Mouse (Mus musculus): ENCODE measurements at regions not wholly inside any gene's neighbourhood (a gene's known extent, or its start where the extent isn't known, plus 50 kb on each side); places are given as distances from the start of the nearest gene placed in this dataset.
A peak's percentile ranks its signal among the peaks of the same experiment; 100 is the strongest.

DNA sequence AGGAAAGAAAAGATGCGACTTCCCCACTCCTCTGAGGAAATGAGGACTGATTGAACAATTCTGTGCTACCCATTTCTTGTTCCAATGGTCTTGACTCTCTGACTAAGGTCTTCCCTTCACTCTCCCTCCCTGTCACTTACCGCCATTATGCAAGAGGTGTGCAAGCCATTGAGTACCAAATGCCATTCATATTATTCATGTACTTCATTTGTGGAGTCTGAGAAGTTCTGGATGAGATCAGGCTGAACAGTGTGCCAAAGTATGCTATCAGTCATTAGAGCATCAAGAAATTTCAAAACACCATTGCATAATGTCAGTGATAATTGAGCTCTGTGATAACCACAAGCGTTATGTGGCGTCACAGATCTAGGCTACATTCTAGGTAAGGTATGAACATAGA, 229.1 kb upstream of the Marcks start:
- no peaks in the 10 kb centered on the region for H3K9me3 ChIP-seq (ENCODE audit: low read length)
- H3K4me1 ChIP-seq (ENCODE audit: insufficient read depth): no peaks in the 10 kb centered on the region
- H3K27me3 ChIP-seq (ENCODE audit: insufficient read depth, low read length): no peaks in the 10 kb centered on the region
- TF ChIP-seq CTCF (IDR thresholded peaks at IDR 0.05; ENCODE audit: low read depth) (no peak), EP300 (IDR thresholded peaks at IDR 0.05; ENCODE audit: low read depth) (no peak)
- no peak overlapping the region for H3K9ac ChIP-seq (replicated peaks)
- no peak overlapping the region for H3K4me3 ChIP-seq (ENCODE audit: low read depth, low read length)
- no peak overlapping the region for H3K4me2 ChIP-seq (ENCODE audit: low read depth, low read length)
- WGBS (ENCODE audit: insufficient replicate concordance): 81% methylated on average over 4 of the region's 4 CpGs
- no peaks in the 10 kb centered on the region for H3K36me3 ChIP-seq (replicated peaks; ENCODE audit: insufficient read depth, low read length)
- H3K27ac ChIP-seq (ENCODE audit: low read depth): no peak overlapping the region
- no peak for DNase-seq
- ATAC-seq: no peak

DNA sequence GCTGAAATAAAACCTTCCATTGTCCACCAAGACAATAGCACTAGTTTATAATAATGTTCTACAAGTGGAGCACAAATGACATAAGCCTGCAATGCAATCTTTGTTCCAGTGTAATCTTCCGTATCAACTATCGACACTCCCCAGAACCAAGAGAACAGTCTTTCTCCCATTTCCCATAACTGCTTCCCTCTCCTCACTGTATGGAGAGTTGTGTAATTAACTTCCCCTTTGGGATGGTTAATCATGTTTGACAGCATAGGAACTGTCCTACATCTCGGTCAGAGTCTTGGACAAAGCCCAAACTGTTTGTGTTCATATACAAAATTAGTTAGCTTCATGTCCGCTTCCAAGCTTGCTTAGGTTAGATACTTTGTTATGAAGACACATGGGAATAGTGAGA, 225.8 kb upstream of the Marcks start:
- no peak for ATAC-seq
- TF ChIP-seq CTCF (IDR thresholded peaks at IDR 0.05; ENCODE audit: low read depth) (no peak), EP300 (IDR thresholded peaks at IDR 0.05; ENCODE audit: low read depth) (no peak)
- Histone ChIP-seq H3K9me3 (ENCODE audit: low read length) (no peaks in the 10 kb centered on the region), H3K4me3 (ENCODE audit: low read depth, low read length) (no peak overlapping the region), H3K36me3 (replicated peaks; ENCODE audit: insufficient read depth, low read length) (no peaks in the 10 kb centered on the region), H3K9ac (replicated peaks) (no peak overlapping the region), H3K4me2 (ENCODE audit: low read depth, low read length) (no peak overlapping the region), H3K27me3 (ENCODE audit: insufficient read depth, low read length) (no peaks in the 10 kb centered on the region), H3K4me1 (ENCODE audit: insufficient read depth) (no peaks in the 10 kb centered on the region), H3K27ac (ENCODE audit: low read depth) (no peak overlapping the region)
- 40% methylated on average over 4 of the region's 4 CpGs for WGBS (ENCODE audit: insufficient replicate concordance)
- DNase-seq: no peak

DNA sequence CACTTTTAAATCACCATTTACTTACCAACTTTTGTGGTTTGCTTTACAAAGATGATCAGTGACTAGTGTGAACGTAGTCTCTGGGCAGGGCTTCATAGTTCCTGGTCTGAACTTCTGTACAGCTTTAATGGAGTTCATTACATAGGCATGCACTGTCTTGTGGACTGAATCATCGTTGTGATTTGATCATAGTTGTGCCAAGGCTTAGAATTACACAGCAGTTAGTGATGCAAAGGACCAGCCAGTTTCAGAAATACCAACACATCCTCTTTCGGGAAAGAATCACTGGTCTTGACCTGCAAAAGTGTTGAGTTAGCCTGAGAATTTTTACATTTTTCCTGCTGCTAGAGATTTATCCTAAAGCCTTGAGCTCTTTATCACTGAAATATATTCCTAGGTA, 222.3 kb upstream of the Marcks start:
- H3K9ac ChIP-seq (replicated peaks): no peak overlapping the region
- no peaks in the 10 kb centered on the region for H3K9me3 ChIP-seq (ENCODE audit: low read length)
- no peaks in the 10 kb centered on the region for H3K36me3 ChIP-seq (replicated peaks; ENCODE audit: insufficient read depth, low read length)
- no peak for DNase-seq
- no peak overlapping the region for H3K4me2 ChIP-seq (ENCODE audit: low read depth, low read length)
- no peak overlapping the region for H3K4me3 ChIP-seq (ENCODE audit: low read depth, low read length)
- no peak for TF ChIP-seq CTCF (IDR thresholded peaks at IDR 0.05; ENCODE audit: low read depth)
- no peak for TF ChIP-seq EP300 (IDR thresholded peaks at IDR 0.05; ENCODE audit: low read depth)
- WGBS (ENCODE audit: insufficient replicate concordance): 75% methylated on average over 3 of the region's 3 CpGs
- no peaks in the 10 kb centered on the region for H3K27me3 ChIP-seq (ENCODE audit: insufficient read depth, low read length)
- H3K27ac ChIP-seq (ENCODE audit: low read depth): no peak overlapping the region
- no peak for ATAC-seq
- H3K4me1 ChIP-seq (ENCODE audit: insufficient read depth): peaks cover 6% of the 10 kb centered on the region

DNA sequence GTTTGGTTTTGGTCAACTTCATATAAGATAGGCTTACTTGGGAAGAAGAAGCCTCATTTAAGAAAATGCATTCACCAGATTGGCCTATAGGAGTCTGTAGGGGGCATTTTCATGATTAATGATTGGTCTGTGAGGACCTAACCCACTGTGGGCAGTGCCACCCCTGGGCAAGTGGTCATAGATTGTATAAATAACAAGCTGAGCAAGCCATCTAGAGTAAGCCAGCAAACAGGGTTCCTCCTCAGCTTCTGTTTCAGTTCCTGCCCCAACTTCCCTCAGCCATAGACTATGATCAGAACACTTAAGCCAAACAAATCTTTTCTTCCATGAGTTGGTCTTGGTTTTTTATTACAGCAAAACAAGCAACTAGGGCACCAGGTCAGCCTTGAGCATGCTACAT, 220.2 kb upstream of the Marcks start:
- no peaks in the 10 kb centered on the region for H3K9me3 ChIP-seq (ENCODE audit: low read length)
- no peak overlapping the region for H3K4me3 ChIP-seq (ENCODE audit: low read depth, low read length)
- no peaks in the 10 kb centered on the region for H3K36me3 ChIP-seq (replicated peaks; ENCODE audit: insufficient read depth, low read length)
- DNase-seq (no peak), ATAC-seq (no peak)
- H3K4me2 ChIP-seq (ENCODE audit: low read depth, low read length): no peak overlapping the region
- H3K9ac ChIP-seq (replicated peaks): no peak overlapping the region
- TF ChIP-seq EP300 (IDR thresholded peaks at IDR 0.05; ENCODE audit: low read depth) (no peak), CTCF (IDR thresholded peaks at IDR 0.05; ENCODE audit: low read depth) (no peak)
- peak overlapping the region; percentile 29; the same call in 1 of the 2 replicates for H3K27ac ChIP-seq (ENCODE audit: low read depth)
- peaks cover 6% of the 10 kb centered on the region for H3K4me1 ChIP-seq (ENCODE audit: insufficient read depth)
- no peaks in the 10 kb centered on the region for H3K27me3 ChIP-seq (ENCODE audit: insufficient read depth, low read length)

DNA sequence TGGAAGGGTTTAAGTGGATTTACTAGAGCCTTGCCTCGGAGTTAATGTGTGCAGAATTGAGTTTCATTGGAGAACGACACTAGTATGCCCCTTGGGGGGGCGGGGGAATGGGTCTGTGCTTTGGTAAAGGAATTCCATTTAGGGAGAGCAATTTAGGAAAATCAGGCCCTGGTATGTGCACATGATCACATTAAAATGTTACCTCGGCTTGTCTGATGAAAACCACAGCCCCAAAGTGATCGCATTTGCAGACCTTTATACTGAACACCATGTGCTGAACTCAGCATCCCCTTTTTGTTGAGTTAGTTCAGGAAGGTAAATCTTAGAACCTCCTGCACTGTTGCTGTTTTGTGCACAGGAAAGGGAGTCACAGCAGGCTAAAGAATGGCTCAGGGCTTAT, 219.6 kb upstream of the Marcks start:
- no peak overlapping the region for H3K27ac ChIP-seq (ENCODE audit: low read depth)
- WGBS (ENCODE audit: insufficient replicate concordance): 82% methylated on average over 5 of the region's 5 CpGs
- no peak overlapping the region for H3K4me2 ChIP-seq (ENCODE audit: low read depth, low read length)
- H3K27me3 ChIP-seq (ENCODE audit: insufficient read depth, low read length): no peaks in the 10 kb centered on the region
- no peak for ATAC-seq
- H3K4me3 ChIP-seq (ENCODE audit: low read depth, low read length): no peak overlapping the region
- H3K36me3 ChIP-seq (replicated peaks; ENCODE audit: insufficient read depth, low read length): no peaks in the 10 kb centered on the region
- no peak for TF ChIP-seq CTCF (IDR thresholded peaks at IDR 0.05; ENCODE audit: low read depth)
- no peak for TF ChIP-seq EP300 (IDR thresholded peaks at IDR 0.05; ENCODE audit: low read depth)
- no peaks in the 10 kb centered on the region for H3K9me3 ChIP-seq (ENCODE audit: low read length)
- no peak for DNase-seq
- H3K4me1 ChIP-seq (ENCODE audit: insufficient read depth): peaks cover 6% of the 10 kb centered on the region
- no peak overlapping the region for H3K9ac ChIP-seq (replicated peaks)

DNA sequence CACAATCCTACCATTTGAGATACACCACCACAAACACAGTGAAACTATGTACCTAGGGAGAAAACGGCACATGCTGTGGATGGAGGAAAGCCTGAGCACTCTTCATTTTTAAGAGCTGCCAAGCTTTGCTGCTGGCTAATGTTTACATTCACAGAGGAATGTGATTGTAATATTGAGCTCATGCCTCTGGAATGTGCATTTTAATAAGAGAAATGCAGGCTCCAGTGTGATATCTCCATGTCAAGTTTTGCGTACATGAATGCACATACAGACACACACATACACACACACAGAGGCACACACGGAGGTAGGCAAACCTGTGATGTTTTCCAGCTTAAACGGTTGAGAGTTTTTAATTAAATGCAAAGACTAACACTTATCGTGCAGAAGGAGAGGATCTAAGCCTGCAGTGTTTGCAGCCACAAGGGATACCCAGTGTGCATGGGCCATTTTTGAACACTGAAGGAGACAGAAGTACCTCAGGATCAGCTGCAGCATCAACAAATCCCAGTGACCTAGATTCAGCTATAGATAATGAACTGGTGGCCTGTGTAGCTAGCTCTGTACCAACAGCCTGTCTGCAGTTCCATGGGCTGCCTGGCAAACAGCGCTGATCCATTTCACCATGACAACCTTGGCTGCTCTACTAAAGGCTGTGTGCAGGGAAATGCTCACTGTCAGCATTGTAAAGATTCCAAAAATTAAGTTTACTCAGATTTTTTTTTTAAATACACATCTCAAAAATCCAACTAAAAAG, 218.8 kb upstream of the Marcks start:
- peak; percentile 80 for ATAC-seq
- H3K27ac ChIP-seq (ENCODE audit: low read depth): no peak overlapping the region
- no peak overlapping the region for H3K9ac ChIP-seq (replicated peaks)
- no peaks in the 10 kb centered on the region for H3K36me3 ChIP-seq (replicated peaks; ENCODE audit: insufficient read depth, low read length)
- H3K9me3 ChIP-seq (ENCODE audit: low read length): no peaks in the 10 kb centered on the region
- no peaks in the 10 kb centered on the region for H3K27me3 ChIP-seq (ENCODE audit: insufficient read depth, low read length)
- H3K4me1 ChIP-seq (ENCODE audit: insufficient read depth): peaks cover 6% of the 10 kb centered on the region
- H3K4me2 ChIP-seq (ENCODE audit: low read depth, low read length): no peak overlapping the region
- H3K4me3 ChIP-seq (ENCODE audit: low read depth, low read length): no peak overlapping the region
- DNase-seq: peak; percentile 29
- WGBS (ENCODE audit: insufficient replicate concordance): 73% methylated on average over 6 of the region's 6 CpGs
- TF ChIP-seq EP300 (IDR thresholded peaks at IDR 0.05; ENCODE audit: low read depth): no peak
- TF ChIP-seq CTCF (IDR thresholded peaks at IDR 0.05; ENCODE audit: low read depth): no peak
